Mouse (Mus musculus): ENCODE measurements around the gene Plagl1. TPM values are rescaled to one million over a fixed set of nuclear protein-coding genes. Genes with fewer than 3 reads are reported as not detected.

Plagl1 gene
- total RNA-seq (2023): 1 to 10 TPM; 2.5 to 4.4 TPM

GRCm38 (mm10) chr10:13060021-13060668, at the start of gene Plagl1:
Gene Plagl1 (plus strand): TSS chr10:13060504.

GRCm38 (mm10) chr10:13177973-13178624, 117.8 kb downstream of the Plagl1 start, which contains the start of gene Zc2hc1b:
Gene Zc2hc1b (minus strand): TSS chr10:13178023.

Other genes with a start within 250 kb of the Plagl1 start
- 10 to 100 TPM; 64.0 to 68.7 TPM for gene Utrn, start 191.1 kb upstream of the Plagl1 start, total RNA-seq (2023)
- gene Stx11, start 96.2 kb upstream of the Plagl1 start, total RNA-seq (2023): 100 to 1,000 TPM; 104 to 105 TPM
- gene Sf3b5, start 55.2 kb upstream of the Plagl1 start, total RNA-seq (2023): 1 to 10 TPM; 7.1 to 7.7 TPM
- not detected for gene Zc2hc1b, start 117.5 kb downstream of the Plagl1 start, total RNA-seq (2023)
- gene Ltv1, start 132.7 kb downstream of the Plagl1 start, total RNA-seq (2023): 10 to 100 TPM; 30.8 to 42.5 TPM